Mouse (Mus musculus): ENCODE results near the gene Adcy5.

DNA sequence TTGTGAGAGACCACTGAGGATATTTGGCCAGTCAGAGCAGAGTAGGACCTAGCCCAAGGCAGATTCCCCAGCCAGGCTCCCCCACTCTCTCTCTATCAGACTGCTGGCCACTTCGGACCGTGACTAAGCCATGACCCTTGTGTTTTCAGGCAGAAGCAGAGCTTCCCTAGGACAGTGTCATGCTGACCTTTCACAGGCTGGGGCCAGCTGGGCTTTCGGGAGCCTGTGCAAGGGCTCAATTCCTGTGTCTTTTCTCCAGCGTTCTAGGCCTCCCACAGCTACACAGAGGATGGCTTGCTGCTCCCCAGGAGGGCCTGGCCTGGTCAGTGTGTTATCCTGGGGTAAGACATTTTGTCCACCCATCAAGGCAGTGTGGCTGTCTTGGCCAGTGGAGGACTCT, 66.9 kb downstream of the Adcy5 start:
- TF ChIP-seq EP300 (IDR thresholded peaks at IDR 0.05; ENCODE audit: insufficient read depth, low read depth, low read length) (no peak), POLR2A (IDR thresholded peaks at IDR 0.05; ENCODE audit: insufficient read depth, low read depth, low read length) (no peak)
